Mouse (Mus musculus) subcutaneous adipose tissue, adult 2 months (tissue): Measurements from ENCODE around the gene Purb. TPM values are rescaled to one million over a fixed set of nuclear protein-coding genes. Genes with fewer than 3 reads are reported as not detected.

Experiments
- polyA plus RNA-seq: library from polyadenylated mRNA; depleted of rRNA; stranded (reverse); fragments of >200 nt; gene quantifications from 2 replicates; pipeline ENCODE4 v1.2.3, GENCODE M21; 2012; ENCODE audit warnings: low replicate concordance; rRNA removed

Purb gene
- 6.3 and 11.4 TPM in 2 replicates for polyA plus RNA-seq

GRCm38 (mm10) chr11:6475867-6476484 lies at the start of gene Purb:
Gene Purb (minus strand): TSS chr11:6475917.

GRCm38 (mm10) chr11:6520507-6521173 lies 44.9 kb upstream of the Purb start, which contains the start of gene Myo1g:
Gene Myo1g (minus strand): TSS chr11:6520965.

GRCm38 (mm10) chr11:6444077-6444853 lies 31.5 kb downstream of the Purb start, which contains the start of gene H2afv:
Gene H2afv (minus strand): TSS chr11:6444443.

Other genes starting within 250 kb of the Purb start
- 0.14 and 0.42 TPM in 2 replicates for gene Npc1l1, start 245.8 kb downstream of the Purb start, polyA plus RNA-seq
- gene Ddx56, start 208.1 kb downstream of the Purb start, polyA plus RNA-seq, result 41.4 and 53.5 TPM in 2 replicates
- 127 and 129 TPM in 2 replicates for gene Tmed4, start 201.0 kb downstream of the Purb start, polyA plus RNA-seq
- 240 and 319 TPM in 2 replicates for gene Ogdh, start 184.3 kb downstream of the Purb start, polyA plus RNA-seq
- 29.4 and 50.4 TPM in 2 replicates for gene Zmiz2, start 86.8 kb downstream of the Purb start, polyA plus RNA-seq
- gene Ppia, start 60.5 kb downstream of the Purb start, polyA plus RNA-seq, result 983 and 1,438 TPM in 2 replicates
- 37.4 and 90.6 TPM in 2 replicates for gene H2afv, start 31.5 kb downstream of the Purb start, polyA plus RNA-seq
- 18.7 and 21.1 TPM in 2 replicates for gene Myo1g, start 45.0 kb upstream of the Purb start, polyA plus RNA-seq
- gene Ccm2, start 71.0 kb upstream of the Purb start, polyA plus RNA-seq, result 131 and 134 TPM in 2 replicates
- gene Nacad, start 130.1 kb upstream of the Purb start, polyA plus RNA-seq, result 1.4 and 12.8 TPM in 2 replicates
- 70.6 and 107 TPM in 2 replicates for gene Tbrg4, start 150.2 kb upstream of the Purb start, polyA plus RNA-seq
- gene Wap, start 162.7 kb upstream of the Purb start, polyA plus RNA-seq, result not detected in 2 replicates
- gene Ramp3, start 182.6 kb upstream of the Purb start, polyA plus RNA-seq, result 1.3 and 365 TPM in 2 replicates